In genomic region chr1:58029636-58030117, GRCm38 (mm10) we compare ENCODE assay signal across 8 mouse cellular contexts. TPM values are rescaled to one million over a fixed set of nuclear protein-coding genes. Genes with fewer than 3 reads are reported as not detected.
A peak's percentile ranks its signal among the peaks of the same experiment; 100 is the strongest.
DNase-seq lines count a peak whose midpoint lies in the region; ATAC-seq lines count a peak whose summit lies in the region.

Gene Aox1 (plus strand): TSS chr1:58029931.

- 0 out of 2 replicates have a peak within 1 kb of the TSS, but pooled peaks have one; percentile 48 for H3K27ac ChIP-seq in forebrain, embryonic 10.5 days
- peak within 1 kb of the TSS; percentile 80 for H3K27ac ChIP-seq in heart, embryonic 16.5 days (ENCODE audit: low read length)
- H3K27ac ChIP-seq in liver, embryonic 16.5 days (ENCODE audit: low read length): no peak within 1 kb of the TSS
- 0 out of 2 replicates have a peak within 1 kb of the TSS, but pooled peaks have one; percentile 2 for H3K27ac ChIP-seq in neural tube, embryonic 14.5 days (ENCODE audit: low read depth, low read length)

- peaks cover 20% of the 10 kb centered on the region for H3K4me1 ChIP-seq in forebrain, embryonic 10.5 days
- peaks cover 29% of the 10 kb centered on the region for H3K4me1 ChIP-seq in heart, embryonic 16.5 days (ENCODE audit: control insufficient read depth, insufficient read depth, low read length)
- peaks cover 17% of the 10 kb centered on the region for H3K4me1 ChIP-seq in liver, embryonic 16.5 days (ENCODE audit: control insufficient read depth, low read depth, low read length)
- H3K4me1 ChIP-seq in neural tube, embryonic 14.5 days (ENCODE audit: control insufficient read depth, insufficient read depth, low read length): no peaks in the 10 kb centered on the region

- H3K27me3 ChIP-seq in forebrain, embryonic 10.5 days (ENCODE audit: poor library complexity, severe bottlenecking): no peaks in the 10 kb centered on the region
- H3K27me3 ChIP-seq in heart, embryonic 16.5 days (ENCODE audit: control insufficient read depth, insufficient read depth, low read length): no peaks in the 10 kb centered on the region
- no peaks in the 10 kb centered on the region for H3K27me3 ChIP-seq in liver, embryonic 16.5 days (ENCODE audit: control insufficient read depth, insufficient read depth, low read depth, low read length)
- H3K27me3 ChIP-seq in neural tube, embryonic 14.5 days (ENCODE audit: control insufficient read depth, insufficient read depth, low read length): no peaks in the 10 kb centered on the region

- DNase-seq in NIH3T3 (ENCODE audit: low read depth): peak; percentile 94
- DNase-seq in c-Kit-positive CD71-positive TER-119-negative erythroid progenitor cells, embryonic 14.5 days (ENCODE audit: low read depth): peak; percentile 31
- peak; percentile 18 for DNase-seq in forebrain, embryonic 10.5 days (ENCODE audit: extremely low spot score, low spot score)
- DNase-seq in kidney, postnatal 25 days: peak; percentile 51 to 68

- peak within 1 kb of the TSS; percentile 77 for H3K4me2 ChIP-seq in heart, embryonic 16.5 days (ENCODE audit: low read depth, low read length)
- H3K4me2 ChIP-seq in liver, embryonic 16.5 days (ENCODE audit: low read depth, low read length): peak within 1 kb of the TSS; percentile 58
- peak within 1 kb of the TSS; percentile 17; the same call in 1 of the 2 replicates for H3K4me2 ChIP-seq in neural tube, embryonic 14.5 days (ENCODE audit: low read depth, low read length)

- WGBS in forebrain, embryonic 10.5 days: 14% methylated on average over 12 of the region's 12 CpGs
- WGBS in heart, embryonic 16.5 days: 7% methylated on average over 12 of the region's 12 CpGs
- WGBS in liver, embryonic 16.5 days (ENCODE audit: insufficient replicate concordance): 3% methylated on average over 12 of the region's 12 CpGs
- WGBS in neural tube, embryonic 14.5 days: 12% methylated on average over 12 of the region's 12 CpGs

- no peaks in the 10 kb centered on the region for H3K9me3 ChIP-seq in forebrain, embryonic 10.5 days
- no peaks in the 10 kb centered on the region for H3K9me3 ChIP-seq in heart, embryonic 16.5 days (replicated peaks; ENCODE audit: control insufficient read depth, low read length)
- H3K9me3 ChIP-seq in liver, embryonic 16.5 days (replicated peaks; ENCODE audit: control insufficient read depth, low read length): no peaks in the 10 kb centered on the region
- no peaks in the 10 kb centered on the region for H3K9me3 ChIP-seq in neural tube, embryonic 14.5 days (ENCODE audit: control insufficient read depth, low read length)

- peak; percentile 61 for ATAC-seq in heart, embryonic 16.5 days (replicated peaks; ENCODE audit: extremely low read depth, insufficient read depth, low FRiP score)
- ATAC-seq in liver, embryonic 16.5 days (ENCODE audit: low read depth): peak; percentile 63
- ATAC-seq in neural tube, embryonic 14.5 days (ENCODE audit: low read depth): 0 out of 2 replicates have a peak, but pooled peaks have one; percentile 55
- ATAC-seq in monocyte, adult 5-6 weeks (replicated peaks; ENCODE audit: insufficient number of reproducible peaks, low FRiP score, low TSS enrichment, poor library complexity, severe bottlenecking): no peak

- H3K9ac ChIP-seq in heart, embryonic 16.5 days (ENCODE audit: low read length): peak within 1 kb of the TSS; percentile 57
- H3K9ac ChIP-seq in liver, embryonic 16.5 days (ENCODE audit: low read depth, low read length): peak within 1 kb of the TSS; percentile 31; the same call in 1 of the 2 replicates
- H3K9ac ChIP-seq in neural tube, embryonic 14.5 days (replicated peaks; ENCODE audit: low read depth, low read length): no peak within 1 kb of the TSS

- H3K4me3 ChIP-seq in forebrain, embryonic 10.5 days: peak within 1 kb of the TSS; percentile 31
- H3K4me3 ChIP-seq in heart, embryonic 16.5 days (ENCODE audit: low read length): peak within 1 kb of the TSS; percentile 49
- peak within 1 kb of the TSS; percentile 43 for H3K4me3 ChIP-seq in liver, embryonic 16.5 days (ENCODE audit: low read depth, low read length)
- no peak within 1 kb of the TSS for H3K4me3 ChIP-seq in neural tube, embryonic 14.5 days (ENCODE audit: low read depth, low read length)

- peaks cover 17% of the 10 kb centered on the region for H3K36me3 ChIP-seq in forebrain, embryonic 10.5 days (replicated peaks)
- H3K36me3 ChIP-seq in heart, embryonic 16.5 days (ENCODE audit: control insufficient read depth, insufficient read depth): peaks cover under 1% of the 10 kb centered on the region; the same call in 1 of the 2 replicates
- H3K36me3 ChIP-seq in liver, embryonic 16.5 days (ENCODE audit: control insufficient read depth, insufficient read depth): peaks cover under 1% of the 10 kb centered on the region; the same call in 1 of the 2 replicates
- no peaks in the 10 kb centered on the region for H3K36me3 ChIP-seq in neural tube, embryonic 14.5 days (ENCODE audit: control insufficient read depth, insufficient read depth, low read length)

RNA-seq across cellular contexts. Expression of gene Aox1, which starts in this region (rescaled TPM):
- 0.02 and 0.07 TPM in 2 replicates for polyA plus RNA-seq in forebrain, embryonic 10.5 days (2016; fragmentation: Nextera tagmentation; extraction: Ambion mirVana)
- 0.81 and 0.85 TPM in 2 replicates for polyA plus RNA-seq in heart, embryonic 16.5 days (2015; fragmentation: Nextera tagmentation; extraction: Ambion mirVana)
- polyA plus RNA-seq in liver, embryonic 16.5 days (2015; fragmentation: Nextera tagmentation; extraction: Ambion mirVana): 0.36 and 0.44 TPM in 2 replicates
- 0.08 and 0.28 TPM in 2 replicates for polyA plus RNA-seq in neural tube, embryonic 14.5 days (2014; fragmentation: Nextera tagmentation; extraction: Ambion mirVana)
- 0.10 to 0.95 TPM in 2 of 3 replicates, not detected in the other for total RNA-seq in monocyte, adult 5-6 weeks (2017)

Comparison
In these comparisons a context has a peak if more than half of its experiments do, and no peak if none do; other contexts are left out.
1. Peak in DNase-seq, H3K4me3 ChIP-seq and H3K27ac ChIP-seq in forebrain, embryonic 10.5 days; RNA of the gene not detected or under 1 TPM.
2. Peak in ATAC-seq, H3K4me3 ChIP-seq, H3K27ac ChIP-seq, H3K9ac ChIP-seq and H3K4me2 ChIP-seq in heart, embryonic 16.5 days; RNA of the gene not detected or under 1 TPM.
3. Peak in ATAC-seq, H3K4me3 ChIP-seq, H3K9ac ChIP-seq and H3K4me2 ChIP-seq in liver, embryonic 16.5 days; RNA of the gene not detected or under 1 TPM.
4. Peak in ATAC-seq, H3K27ac ChIP-seq and H3K4me2 ChIP-seq in neural tube, embryonic 14.5 days; RNA of the gene not detected or under 1 TPM.
5. DNase-seq: peak in every context shown above with its lines; median percentile 94 in NIH3T3; 60 in kidney, postnatal 25 days; 31 in c-Kit-positive CD71-positive TER-119-negative erythroid progenitor cells, embryonic 14.5 days; 18 in forebrain, embryonic 10.5 days.
6. H3K4me2 ChIP-seq: peak in every context shown above with its lines; median percentile 77 in heart, embryonic 16.5 days; 58 in liver, embryonic 16.5 days; 17 in neural tube, embryonic 14.5 days.